Mouse (Mus musculus): ENCODE results near the gene Slc16a11. TPM values are rescaled to one million over a fixed set of nuclear protein-coding genes. Genes with fewer than 3 reads are reported as not detected.

Slc16a11 gene
- total RNA-seq, 2 experiments from 2014 or later = 0.53 to 1.1 TPM

DNA sequence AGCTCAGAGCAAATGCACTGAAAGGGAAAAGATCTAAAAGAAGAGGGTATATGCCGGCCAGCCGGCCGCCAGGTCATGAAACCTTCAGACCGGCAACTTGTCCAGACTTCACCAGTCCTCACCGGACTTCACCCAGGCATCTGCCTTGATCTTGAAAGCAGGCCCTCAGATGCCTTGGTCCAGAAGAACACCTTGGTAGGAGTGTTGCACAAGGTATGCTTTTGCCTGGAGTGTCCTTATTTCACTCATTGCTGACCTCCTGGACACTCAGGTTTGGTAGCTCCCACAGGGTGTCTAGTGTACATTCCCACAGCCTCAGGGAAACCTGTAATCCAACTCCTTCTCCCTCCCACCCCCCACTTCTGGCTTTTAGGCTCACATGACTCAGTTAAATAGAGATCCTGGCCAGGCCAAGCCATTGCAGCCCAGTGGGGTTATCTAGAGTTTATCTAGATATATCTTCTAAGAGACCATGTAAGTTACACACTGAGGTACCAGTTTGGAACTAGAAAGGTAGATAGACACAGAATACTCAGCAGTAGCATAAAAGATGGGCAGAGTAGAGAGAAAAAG, 12.4 kb upstream of the Slc16a11 start:
- no peak for DNase-seq (ENCODE audit: low spot score in 2 of 2)

GRCm38 (mm10) chr11:70201691-70202090, 10.9 kb upstream of the Slc16a11 start:
- DNase-seq (ENCODE audit: low spot score in 2 of 2) = peak; percentile 84 to 89

DNA sequence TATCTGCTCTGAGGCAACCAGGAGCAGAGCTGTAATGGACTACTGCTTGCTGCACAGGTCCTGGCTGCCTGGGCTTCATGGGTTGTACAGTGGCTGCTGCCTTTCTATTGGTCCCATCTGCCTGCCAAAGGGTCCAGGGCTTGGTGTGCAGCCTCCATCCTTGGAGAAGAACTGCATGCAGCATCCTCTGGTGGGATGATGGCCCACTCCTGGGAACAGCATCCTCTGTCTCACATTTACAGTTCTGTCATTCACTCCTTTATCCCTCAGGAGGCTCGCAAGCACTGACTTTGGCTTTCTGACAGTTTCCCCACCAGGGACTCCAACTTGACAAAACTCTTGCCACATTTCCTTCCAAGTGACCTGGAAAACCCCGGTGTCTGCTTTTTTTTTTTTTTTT, 5.8 kb upstream of the Slc16a11 start:
- no peak for DNase-seq (ENCODE audit: low spot score in 2 of 2)

DNA sequence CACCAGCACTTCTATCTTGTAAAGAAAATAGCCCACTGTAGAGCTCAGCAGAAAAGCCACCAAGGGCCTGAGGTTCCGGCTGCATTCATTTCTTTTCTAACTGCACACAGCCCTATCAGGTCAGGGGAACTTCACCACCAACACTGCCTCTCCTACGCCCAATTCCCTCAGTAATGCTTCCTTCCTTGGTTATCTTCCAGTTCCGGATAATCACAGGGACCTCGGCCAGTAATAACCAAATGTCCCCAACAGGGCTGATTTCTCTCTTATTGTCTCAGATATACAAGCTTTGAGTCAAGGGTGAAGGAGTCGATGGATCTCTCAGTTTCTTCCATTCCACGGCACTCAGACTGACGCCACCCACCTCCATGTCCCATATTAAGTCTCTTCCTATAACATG, 5.3 kb upstream of the Slc16a11 start:
- DNase-seq (ENCODE audit: low spot score in 2 of 2) = no peak

DNA sequence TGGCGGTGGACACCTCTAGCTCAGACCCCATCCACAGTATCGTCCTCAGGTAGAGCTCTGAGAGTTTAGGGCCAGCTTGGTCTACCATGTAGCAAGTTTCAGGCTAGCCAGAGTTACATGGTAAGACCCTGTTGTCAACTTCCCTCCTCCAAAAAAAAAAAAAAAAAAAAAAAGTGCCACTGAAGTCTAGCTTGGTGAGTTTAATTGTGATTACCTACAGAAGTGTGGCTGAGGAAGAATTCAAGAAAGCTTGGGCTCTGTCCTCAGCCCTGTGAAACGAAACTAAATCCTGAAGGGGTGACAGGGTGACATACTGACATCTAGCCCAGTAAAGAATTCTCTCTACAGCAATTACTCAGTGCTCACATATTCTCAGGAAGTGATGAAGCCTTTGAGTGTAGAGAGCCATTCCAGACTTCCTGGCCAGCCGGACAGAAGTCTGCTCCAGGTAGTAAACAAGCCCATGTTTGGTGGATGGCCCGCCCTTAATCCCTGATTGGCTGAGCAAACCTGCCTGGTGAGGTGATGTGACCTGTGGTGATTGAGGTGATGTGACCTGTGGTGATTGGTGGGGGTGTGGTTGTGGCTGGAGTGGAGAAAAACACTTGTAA, 3.7 kb upstream of the Slc16a11 start:
- DNase-seq (ENCODE audit: low spot score in 2 of 2) = no peak

DNA sequence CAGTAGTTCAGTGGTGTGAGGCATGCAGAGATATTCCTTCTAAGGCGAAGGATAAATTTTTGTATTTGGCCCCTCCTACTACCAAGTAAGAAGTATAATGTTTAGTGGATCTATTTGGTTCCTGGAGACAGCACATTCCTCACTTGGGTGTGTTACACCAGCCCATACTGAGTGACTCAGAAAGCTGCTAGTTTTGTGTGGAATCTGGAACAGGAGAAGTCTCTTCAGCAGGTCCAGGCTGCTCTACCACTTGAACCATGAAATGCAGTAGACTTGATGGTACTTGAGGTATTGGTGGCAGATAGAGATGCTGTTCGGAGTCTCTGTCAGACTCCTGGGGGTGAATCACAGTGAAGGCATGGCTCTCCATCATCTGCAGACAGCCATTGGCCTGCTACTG, 1.9 kb upstream of the Slc16a11 start:
- DNase-seq (ENCODE audit: low spot score in 2 of 2) = no peak

DNA sequence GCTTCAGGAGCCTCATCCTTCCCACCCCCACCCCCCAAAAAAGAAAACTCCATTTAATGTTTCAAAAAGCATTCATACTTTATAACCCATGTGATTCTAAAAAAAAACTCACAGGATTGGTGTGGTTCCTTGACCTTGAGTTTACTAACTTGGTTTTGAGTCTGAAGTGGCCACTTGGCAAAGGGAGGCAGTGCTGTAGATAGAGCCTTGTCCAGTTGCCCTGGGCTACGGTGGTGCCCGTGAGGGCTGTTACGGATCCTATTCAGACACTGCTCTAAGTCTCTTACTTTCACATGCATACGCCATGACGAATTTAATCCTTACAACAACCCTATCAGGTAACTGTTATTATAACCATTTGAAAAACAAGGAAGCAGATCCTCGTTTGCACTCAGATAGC, 580 bp upstream of the Slc16a11 start:
- DNase-seq (ENCODE audit: low spot score in 2 of 2) = no peak

- peak; percentile 56 to 70 for DNase-seq (ENCODE audit: low spot score in 2 of 2)
Observed at GRCm38 (mm10) chr11:70212896-70213295, 344 bp downstream of the Slc16a11 start.

GRCm38 (mm10) chr11:70213736-70214135, 1.2 kb downstream of the Slc16a11 start:
- no peak for DNase-seq (ENCODE audit: low spot score in 2 of 2)

- no peak for DNase-seq (ENCODE audit: low spot score in 2 of 2)
Observed at GRCm38 (mm10) chr11:70214191-70214855, 1.8 kb downstream of the Slc16a11 start.

DNA sequence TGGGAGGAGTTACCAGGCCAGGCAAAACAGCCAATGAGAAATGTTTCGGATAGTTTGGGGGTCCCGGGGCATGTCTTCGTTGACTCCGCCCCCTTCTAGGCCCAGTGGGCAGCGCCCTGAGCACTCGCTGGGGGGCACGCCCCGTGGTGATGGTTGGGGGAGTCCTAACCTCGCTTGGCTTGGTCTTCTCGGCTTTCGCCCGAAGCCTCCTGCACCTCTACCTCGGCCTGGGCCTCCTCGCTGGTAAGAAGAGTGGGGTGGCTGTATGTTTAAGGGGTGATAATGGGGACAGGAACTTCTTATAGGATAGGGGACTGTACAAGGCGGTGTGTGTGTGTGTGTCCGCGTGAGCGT, 2.3 kb downstream of the Slc16a11 start:
- no peak for DNase-seq (ENCODE audit: low spot score in 2 of 2)

- no peak for DNase-seq (ENCODE audit: low spot score in 2 of 2)
Observed at GRCm38 (mm10) chr11:70215301-70215700, 2.7 kb downstream of the Slc16a11 start.

GRCm38 (mm10) chr11:70216103-70216502, 3.6 kb downstream of the Slc16a11 start:
- no peak for DNase-seq (ENCODE audit: low spot score in 2 of 2)

GRCm38 (mm10) chr11:70218039-70218438, 5.5 kb downstream of the Slc16a11 start:
- no peak for DNase-seq (ENCODE audit: low spot score in 2 of 2)

DNA sequence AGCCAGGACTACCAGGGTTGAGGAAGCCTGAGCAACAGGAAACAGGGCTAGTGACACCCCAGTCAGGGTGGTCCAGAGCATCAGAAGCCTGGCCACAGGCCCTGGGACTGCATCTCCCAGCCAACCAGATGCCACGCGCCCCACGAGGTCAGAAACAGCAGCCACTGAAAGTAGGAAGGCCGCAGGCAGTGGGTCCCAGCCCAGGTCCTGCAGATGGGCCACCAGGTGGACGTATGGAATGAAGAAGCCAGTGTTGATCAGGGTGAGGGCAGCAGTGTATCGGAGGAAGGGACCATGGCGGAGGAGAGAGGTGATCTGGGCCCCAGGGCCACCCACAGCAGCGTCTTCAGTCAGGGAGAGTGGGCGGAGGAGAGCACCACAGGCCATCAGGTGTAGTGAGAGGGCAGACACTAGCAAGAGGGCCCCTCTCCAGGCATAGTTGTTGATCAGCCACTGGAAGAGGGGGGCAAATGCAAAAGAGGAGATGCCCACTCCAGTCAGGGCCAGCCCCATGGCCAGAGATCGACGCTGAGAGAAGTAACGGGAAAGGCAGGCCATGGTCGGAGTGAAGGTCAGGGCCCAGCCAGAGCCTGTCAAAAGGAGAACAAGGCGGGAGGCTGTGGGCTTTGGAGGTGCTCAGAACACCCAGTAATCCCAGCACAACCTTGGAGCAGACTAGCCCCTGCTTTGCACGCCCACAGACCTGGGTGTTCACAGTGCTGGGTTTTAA, 6.4 kb downstream of the Slc16a11 start:
- no peak for DNase-seq (ENCODE audit: low spot score in 2 of 2)

GRCm38 (mm10) chr11:70219873-70220272, 7.3 kb downstream of the Slc16a11 start:
- DNase-seq (ENCODE audit: low spot score in 2 of 2) = no peak

DNA sequence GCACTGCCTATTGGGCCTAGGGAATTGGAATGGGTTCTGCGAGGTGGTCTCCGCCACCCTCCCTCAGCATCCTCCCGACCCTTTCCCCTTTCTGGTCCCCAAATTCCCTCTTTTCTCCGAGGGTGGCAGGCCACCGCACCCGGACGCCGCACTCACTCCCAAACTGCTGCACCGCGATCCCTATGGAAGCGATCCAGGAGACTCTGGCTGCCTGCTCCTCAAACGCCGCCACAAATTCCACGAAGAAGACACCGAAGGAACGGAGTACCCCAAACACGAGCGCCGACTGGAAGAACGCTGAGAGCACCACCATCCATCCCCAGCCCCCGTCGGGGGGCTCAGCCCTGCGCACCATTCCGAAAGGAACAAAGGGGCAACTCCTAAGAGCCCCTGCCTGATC, 7.8 kb downstream of the Slc16a11 start:
- peak in 1 of 2 experiments; percentile 43 for DNase-seq (ENCODE audit: low spot score in 2 of 2)

GRCm38 (mm10) chr11:70220731-70221602, 8.4 kb downstream of the Slc16a11 start, which contains the start of gene Slc16a13:
Gene Slc16a13 (minus strand): TSS chr11:70221064.
- DNase-seq (ENCODE audit: low spot score in 2 of 2) = peak; percentile 83

GRCm38 (mm10) chr11:70221603-70222500, 9.3 kb downstream of the Slc16a11 start:
- no peak for DNase-seq (ENCODE audit: low spot score in 2 of 2)

GRCm38 (mm10) chr11:70223724-70224123, 11.2 kb downstream of the Slc16a11 start:
- no peak for DNase-seq (ENCODE audit: low spot score in 2 of 2)
